Mouse (Mus musculus) left cerebral cortex, adult 2 months (tissue): ENCODE data around the gene Tmem176b. TPM values are rescaled to one million over a fixed set of nuclear protein-coding genes. Genes with fewer than 3 reads are reported as not detected.
A peak's percentile ranks its signal among the peaks of the same experiment; 100 is the strongest.

Source experiments
- DNase-seq, 2 experiments: peaks; one replicate each; pipeline ENCODE4 v3.0.0; 2021 to 2022; ENCODE audit warnings: low spot score in 2 of 2, mixed read lengths in 1 of 2; ENCODE audit errors: extremely low spot score in 1 of 2
- H3K27ac ChIP-seq: fragments of 200-600 bp; 2 replicates; pipeline ENCODE4 v1.8.1; 2022
- H3K4me3 ChIP-seq: fragments of 200-600 bp; 2 replicates; pipeline ENCODE4 v1.8.1; 2022
- CTCF ChIP-seq: fragments of 200-600 bp; IDR thresholded peaks from 2 replicates; pipeline ENCODE4 v1.8.1; 2022; ENCODE audit warnings: antibody characterized with exemption, mild to moderate bottlenecking, moderate library complexity
- intact Hi-C: fragments of 180-260 bp; cut with DNase I; formaldehyde crosslinking; loops from one replicate; pipeline ENCODE4 v1.15.1; 2025
- total RNA-seq, 2 experiments: library from RNA; stranded (reverse); gene quantifications; 2 replicates each; pipeline ENCODE4 v1.2.3; 2021

Tmem176b gene
- total RNA-seq, 2 experiments from 2014 or later = 50.5 to 51.6 TPM

DNA sequence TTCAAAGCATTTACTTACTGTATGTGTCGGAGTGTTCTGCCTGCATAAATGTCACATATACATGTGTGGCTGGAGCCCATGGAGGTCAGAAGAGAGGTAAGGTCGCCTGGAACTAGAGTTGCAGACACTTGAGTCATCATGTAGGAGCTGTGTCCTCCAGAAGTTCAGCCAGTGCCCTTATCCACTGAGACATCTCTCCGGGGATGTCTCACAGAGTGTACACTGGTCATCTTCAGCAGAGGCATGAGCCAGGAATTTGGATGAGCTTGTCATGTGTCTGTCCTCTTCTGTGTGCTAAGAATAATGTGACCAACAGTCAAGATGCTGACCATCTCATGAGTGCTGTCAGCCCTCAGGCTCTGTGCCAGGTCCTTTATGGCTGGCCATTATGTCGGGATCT, 21.5 kb upstream of the Tmem176b start:
- no peak for TF ChIP-seq CTCF
- Histone ChIP-seq H3K27ac (no peak overlapping the region), H3K4me3 (no peak overlapping the region)
- DNase-seq = no peak
- intact Hi-C loops = no loop called here

DNA sequence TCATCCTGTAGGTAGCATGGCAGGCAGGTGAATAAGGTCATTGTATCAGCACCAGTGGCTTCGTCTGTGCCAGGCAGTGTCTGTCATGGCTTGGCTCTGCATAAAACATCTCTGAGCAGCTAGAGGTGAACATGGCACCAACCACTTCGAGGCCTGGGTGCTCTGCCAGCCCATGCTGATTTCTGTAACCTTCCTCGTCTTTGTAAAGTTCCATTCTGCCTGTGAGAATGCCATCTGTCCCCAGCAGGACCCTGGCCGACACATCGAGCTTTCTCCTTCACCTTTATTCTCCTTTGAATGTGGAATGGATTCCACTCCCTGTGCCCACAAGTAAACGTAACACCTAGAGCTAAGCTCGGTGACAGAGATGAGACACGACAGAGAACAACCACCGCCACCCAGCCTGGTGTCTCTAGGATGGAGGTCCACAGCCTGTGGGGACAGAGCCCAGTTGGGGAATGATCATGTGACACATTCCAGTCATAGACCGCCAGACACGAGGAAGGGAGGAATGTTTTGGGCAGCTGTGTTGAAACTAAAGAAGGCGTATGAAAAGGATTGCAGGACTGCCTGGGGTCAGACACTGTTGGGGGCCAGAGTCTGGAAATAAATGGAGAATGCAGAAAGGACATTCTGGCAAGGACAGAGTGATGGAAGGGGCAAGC, 20.5 kb upstream of the Tmem176b start:
- no peak for DNase-seq
- Histone ChIP-seq H3K4me3 (no peak overlapping the region), H3K27ac (no peak overlapping the region)
- TF ChIP-seq CTCF = no peak
- intact Hi-C loops = no loop called here

- no peak overlapping the region for H3K4me3 ChIP-seq
- intact Hi-C loops = no loop called here
- no peak for DNase-seq
- no peak for TF ChIP-seq CTCF
- H3K27ac ChIP-seq = no peak overlapping the region
These were observed 19.6 kb upstream of the Tmem176b start for GRCm38 (mm10) chr6:48860851-48861250.

GRCm38 (mm10) chr6:48860130-48860815, 19.0 kb upstream of the Tmem176b start:
- DNase-seq = peak; percentile 37

DNA sequence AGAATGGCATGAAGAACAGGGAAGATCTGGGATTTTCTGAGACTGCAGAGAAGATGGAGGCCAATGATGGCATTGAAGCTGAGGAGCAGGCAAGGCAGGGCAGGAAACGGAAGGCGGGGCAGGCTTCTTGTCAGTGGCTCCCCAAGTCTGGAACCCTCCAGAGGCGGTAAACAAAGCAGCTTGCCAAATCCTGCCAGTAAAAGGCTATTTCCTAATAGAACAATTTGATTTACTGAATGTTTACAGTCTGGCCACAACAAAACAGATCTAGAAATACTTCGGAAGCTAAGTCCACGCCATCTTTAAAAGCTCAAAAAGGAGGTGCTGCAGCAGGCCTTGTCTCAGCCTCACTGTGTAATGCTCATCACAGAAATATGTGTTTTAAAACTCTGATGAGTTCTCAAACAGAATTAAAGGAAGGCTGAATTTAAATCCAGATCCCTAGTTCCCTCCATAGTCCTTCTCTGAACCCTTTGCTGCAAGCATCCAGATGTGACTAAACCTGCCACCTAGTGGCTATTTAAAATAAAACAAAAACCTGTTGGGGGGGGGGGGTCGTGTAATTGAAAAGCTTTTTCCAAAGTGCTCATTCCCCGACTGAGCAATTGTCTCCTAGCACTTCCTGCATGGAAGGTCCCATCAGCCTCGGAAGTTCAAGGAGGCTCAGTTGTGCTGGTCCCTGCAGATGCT, 16.5 kb upstream of the Tmem176b start:
- intact Hi-C loops = loop anchor here (1.0 to 2.0 kb wide), 2 partner anchors 40 to 97 kb away; no protein-coding TSS in a partner anchor
- peak; percentile 35 for TF ChIP-seq CTCF
- Histone ChIP-seq H3K27ac (no peak overlapping the region), H3K4me3 (no peak overlapping the region)
- no peak for DNase-seq

More at GRCm38 (mm10) chr6:48860130-48860815, 19.0 kb upstream of the Tmem176b start:
- Histone ChIP-seq H3K4me3 (peak overlapping the region; percentile 17; the same call in 1 of the 2 replicates), H3K27ac (no peak overlapping the region)
- intact Hi-C loops = no loop called here
- peak; percentile 52 for TF ChIP-seq CTCF

GRCm38 (mm10) chr6:48854155-48854554, 12.9 kb upstream of the Tmem176b start:
- intact Hi-C loops = no loop called here
- no peak for TF ChIP-seq CTCF
- DNase-seq = no peak
- Histone ChIP-seq H3K27ac (no peak overlapping the region), H3K4me3 (no peak overlapping the region)

- H3K27ac ChIP-seq = no peak overlapping the region
- intact Hi-C loops = loop anchor here (1.0 kb wide), 1 partner anchor 11 kb away; the partner anchor contains the start of gene Tmem176b
- H3K4me3 ChIP-seq = peak overlapping the region; percentile 29
- no peak for DNase-seq
- no peak for TF ChIP-seq CTCF
These were observed 10.7 kb upstream of the Tmem176b start for GRCm38 (mm10) chr6:48851820-48852491.

DNA sequence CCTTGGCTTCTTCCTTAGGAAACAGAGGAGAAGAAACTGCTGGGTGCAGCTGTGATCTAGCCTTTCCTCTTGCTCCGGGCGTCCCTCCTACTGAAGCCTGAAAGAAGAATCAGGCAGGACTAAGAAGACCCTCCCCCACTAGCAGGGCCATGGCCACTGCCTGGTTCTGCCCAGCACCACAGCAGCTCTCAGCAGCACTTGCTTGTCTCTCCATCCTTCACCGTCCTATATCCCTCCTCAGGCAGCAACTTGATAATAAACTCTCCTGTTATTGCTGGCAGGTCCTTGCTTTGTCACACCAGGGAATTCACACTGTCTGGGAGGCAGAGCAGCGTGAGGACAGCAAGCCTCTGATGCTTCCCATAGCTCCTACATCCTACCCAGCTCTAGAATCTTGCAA, 3.8 kb upstream of the Tmem176b start:
- intact Hi-C loops = no loop called here
- DNase-seq = no peak
- no peak overlapping the region for H3K4me3 ChIP-seq
- H3K27ac ChIP-seq = no peak overlapping the region
- no peak for TF ChIP-seq CTCF

DNA sequence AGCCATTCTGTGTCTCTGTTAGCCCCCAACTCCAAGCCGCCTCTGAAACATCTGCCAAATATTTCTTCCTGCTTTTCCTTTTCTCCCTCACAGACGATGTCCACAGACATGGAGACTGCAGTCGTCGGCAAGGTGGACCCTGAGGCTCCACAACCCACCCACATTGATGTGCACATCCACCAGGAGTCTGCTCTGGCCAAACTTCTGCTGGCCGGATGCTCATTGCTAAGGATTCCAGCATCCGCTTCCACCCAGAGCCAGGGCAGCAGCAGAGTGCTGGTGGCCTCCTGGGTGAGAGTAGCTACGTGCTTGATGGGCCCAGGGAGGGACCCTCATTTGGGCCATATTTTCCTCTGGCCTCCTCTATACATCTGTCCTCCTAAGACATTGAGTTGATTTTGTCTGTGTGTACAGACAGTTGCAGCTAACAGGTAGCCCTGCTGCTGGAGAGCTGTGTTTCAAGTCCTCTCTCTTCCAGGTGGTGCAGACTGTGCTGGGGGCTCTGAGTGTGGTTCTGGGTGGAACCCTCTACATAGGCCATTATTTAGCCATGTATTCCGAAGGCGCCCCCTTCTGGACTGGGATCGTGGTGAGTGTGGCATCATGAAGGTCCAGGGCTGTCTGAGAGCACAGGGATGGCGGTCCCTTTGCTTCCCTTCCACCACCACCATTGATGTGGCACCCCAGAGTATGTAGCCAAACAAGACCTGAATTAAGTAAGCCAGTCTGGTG, 981 bp upstream of the Tmem176b start:
- no peak; the same call in 1 of the 2 replicates for TF ChIP-seq CTCF
- intact Hi-C loops = no loop called here
- peak overlapping the region; percentile 22; the same call in 1 of the 2 replicates for H3K4me3 ChIP-seq
- DNase-seq = no peak
- no peak overlapping the region for H3K27ac ChIP-seq

DNA sequence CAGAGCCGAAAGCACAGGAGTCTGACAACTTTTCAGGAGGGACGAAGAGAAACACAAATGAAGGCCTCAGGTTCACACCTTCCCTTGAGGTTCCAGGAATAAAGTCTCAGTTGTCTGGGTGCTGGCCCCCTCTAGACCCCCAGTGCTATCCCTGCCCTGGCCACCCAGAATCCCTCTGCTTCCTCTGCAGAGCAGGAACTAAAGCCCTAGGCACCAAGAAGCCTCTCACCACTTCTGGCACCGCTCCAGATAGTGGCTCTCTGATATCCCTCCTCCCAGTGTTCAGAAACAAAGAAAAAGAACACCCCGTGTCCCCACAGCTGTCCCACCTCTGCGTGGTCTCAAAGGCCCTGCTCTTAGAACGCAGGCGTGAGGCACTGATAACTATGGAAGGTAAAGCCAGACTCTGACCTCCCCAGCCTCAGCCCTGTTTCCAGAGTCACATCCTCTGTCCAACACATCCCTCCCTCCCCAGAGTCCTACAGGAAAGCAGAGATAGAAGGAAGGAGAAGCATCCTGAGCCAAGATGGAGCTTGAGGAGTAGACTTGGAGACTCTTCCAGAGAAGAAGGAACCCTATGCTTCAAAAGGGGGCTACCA, 826 bp downstream of the Tmem176b start, which contains the start of gene Tmem176a:
Gene Tmem176a (plus strand): TSS at position 549 of the 599 bp plus-strand sequence.
- Histone ChIP-seq H3K27ac (peak within 1 kb of the TSS; percentile 77), H3K4me3 (peak within 1 kb of the TSS; percentile 39)
- intact Hi-C loops = no loop called here
- no peak for DNase-seq
- TF ChIP-seq CTCF = no peak
